Mouse (Mus musculus): ENCODE results near the gene Mrpl41. TPM values are rescaled to one million over a fixed set of nuclear protein-coding genes. Genes with fewer than 3 reads are reported as not detected.
"Not testable (repeated sequence)": the region's sequence is repeated elsewhere in the genome, so short reads cannot be mapped to it uniquely, and the experiment has no call there.

Mrpl41 gene
- polyA plus RNA-seq, 1 experiment = 5.1 TPM

DNA sequence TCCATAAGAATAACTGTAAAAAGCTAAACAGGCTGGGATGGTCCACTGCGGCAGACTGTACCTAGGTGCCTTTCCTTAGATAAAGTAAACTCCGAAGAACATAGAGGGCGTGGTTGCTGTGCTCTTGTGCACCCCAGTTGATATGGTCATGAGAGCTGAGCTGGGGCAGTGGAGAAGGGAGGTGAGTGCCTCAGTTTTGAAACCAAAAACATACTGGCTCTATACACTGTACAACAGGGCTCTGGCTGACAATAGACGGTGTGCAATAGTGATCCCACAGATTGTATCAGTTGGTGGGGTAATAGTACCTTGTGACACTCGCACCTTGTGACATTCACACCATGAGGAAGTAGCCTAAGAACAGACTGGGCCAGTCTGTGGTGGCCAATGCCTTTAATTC, 2.1 kb upstream of the Mrpl41 start:
- Histone ChIP-seq H3K4me1 (ENCODE audit: control insufficient read depth) (peaks cover 54% of the 10 kb centered on the region), H3K4me3 (replicated peaks) (peak overlapping the region; percentile 93)
- peak; percentile 24; the same call in 1 of the 3 replicates for TF ChIP-seq TAL1 (IDR thresholded peaks at IDR 0.05; ENCODE audit: low read length)
- peak; percentile 27; the same call in 1 of the 2 replicates for TF ChIP-seq GATA1 (IDR thresholded peaks at IDR 0.05; ENCODE audit: low read length)

DNA sequence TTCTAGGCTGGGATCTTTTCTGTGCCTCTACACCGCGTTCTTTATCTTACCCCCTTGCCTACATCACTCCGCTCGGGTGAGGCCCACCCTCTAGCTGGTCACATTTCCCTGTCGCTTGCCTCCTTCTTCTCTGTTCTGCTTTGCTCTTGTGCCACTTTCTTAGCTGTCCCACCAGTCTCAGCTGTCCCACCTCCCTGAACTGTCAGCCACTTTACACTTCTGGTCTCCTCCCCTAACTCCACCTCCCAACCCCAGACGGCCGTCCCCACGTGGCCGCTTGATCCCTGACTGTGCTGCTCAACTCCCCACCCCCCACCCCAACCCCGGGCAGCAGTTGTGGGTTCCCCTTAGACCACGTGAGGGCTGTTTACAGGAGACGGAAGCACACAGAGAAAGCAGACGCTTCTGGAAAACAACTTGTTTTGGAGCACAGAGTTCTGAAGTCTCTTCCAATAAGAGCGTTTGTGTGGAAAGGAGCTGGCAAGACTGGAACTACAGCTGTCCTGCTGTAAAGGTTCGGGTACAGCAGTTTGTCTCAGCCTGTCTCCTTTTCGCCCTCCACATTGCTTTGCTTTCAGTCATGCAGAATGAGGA, 903 bp upstream of the Mrpl41 start, which contains the start of gene Pnpla7:
TSS of gene Pnpla7 (plus strand) at position 330 of the 594 bp plus-strand sequence.
- Histone ChIP-seq H3K4me1 (ENCODE audit: control insufficient read depth) (peaks cover 54% of the 10 kb centered on the region), H3K27me3 (ENCODE audit: control insufficient read depth) (no peaks in the 10 kb centered on the region), H3K4me3 (replicated peaks) (peak within 1 kb of the TSS; percentile 93), H3K36me3 (ENCODE audit: control insufficient read depth) (peaks cover 45% of the 10 kb centered on the region), H3K9me3 (ENCODE audit: control insufficient read depth, low read length) (no peaks in the 10 kb centered on the region)
- TF ChIP-seq GATA1 (IDR thresholded peaks at IDR 0.05; ENCODE audit: low read length) (no peak), TAL1 (IDR thresholded peaks at IDR 0.05; ENCODE audit: low read length) (no peak)

More for the DNA sequence above, 2.1 kb upstream of the Mrpl41 start:
- no peaks in the 10 kb centered on the region for H3K27me3 ChIP-seq (ENCODE audit: control insufficient read depth)
- H3K36me3 ChIP-seq (ENCODE audit: control insufficient read depth) = peaks cover 45% of the 10 kb centered on the region
- H3K9me3 ChIP-seq (ENCODE audit: control insufficient read depth, low read length) = no peaks in the 10 kb centered on the region

DNA sequence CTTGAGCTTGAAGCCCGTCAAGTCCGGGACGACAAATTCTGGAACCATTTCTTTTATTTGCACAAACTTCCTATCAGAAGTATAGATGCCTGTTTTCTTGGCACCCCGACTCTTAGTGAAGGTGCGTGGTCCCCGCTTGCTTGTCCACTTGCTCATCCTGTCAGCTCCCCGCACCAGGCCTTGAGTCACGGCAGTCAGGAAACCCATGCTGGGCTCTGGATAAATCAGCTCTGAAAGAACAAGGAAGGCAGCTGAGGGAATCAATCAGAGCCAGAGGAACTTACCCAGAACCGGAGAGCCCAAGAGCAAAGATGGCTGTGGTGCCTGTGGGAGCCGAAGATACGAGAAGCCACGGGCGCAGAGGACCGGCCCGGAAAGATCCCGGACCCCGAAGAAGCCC, 446 bp downstream of the Mrpl41 start:
- H3K27me3 ChIP-seq (ENCODE audit: control insufficient read depth); H3K9me3 ChIP-seq (ENCODE audit: control insufficient read depth, low read length): not testable (repeated sequence)
- Histone ChIP-seq H3K4me1 (ENCODE audit: control insufficient read depth) (peaks cover 52% of the 10 kb centered on the region), H3K36me3 (ENCODE audit: control insufficient read depth) (peaks cover 46% of the 10 kb centered on the region), H3K4me3 (replicated peaks) (peak overlapping the region; percentile 93)

DNA sequence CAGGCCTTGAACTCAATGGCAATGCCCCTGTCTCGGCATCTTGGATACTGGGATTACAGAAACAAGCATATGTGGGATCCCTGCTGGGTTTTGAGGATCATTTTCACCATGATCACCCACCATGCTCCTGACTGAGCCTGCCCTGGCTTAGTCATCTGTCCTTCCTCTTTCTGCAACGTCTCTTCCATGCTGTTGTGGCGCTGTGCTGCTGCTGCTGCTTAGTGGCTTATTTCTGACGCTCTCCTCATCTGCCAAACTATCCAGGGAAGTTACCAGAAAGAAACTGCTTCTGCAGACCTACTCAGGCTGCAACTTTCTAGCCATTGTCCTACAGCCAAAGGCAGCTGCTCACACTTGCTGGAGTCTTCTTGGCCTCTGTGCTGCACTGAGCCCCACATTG, 4.5 kb downstream of the Mrpl41 start:
- H3K36me3 ChIP-seq (ENCODE audit: control insufficient read depth) = peaks cover 76% of the 10 kb centered on the region
- H3K27me3 ChIP-seq (ENCODE audit: control insufficient read depth) = no peaks in the 10 kb centered on the region
- no peak for TF ChIP-seq GATA1 (IDR thresholded peaks at IDR 0.05; ENCODE audit: low read length)
- no peak for TF ChIP-seq TAL1 (IDR thresholded peaks at IDR 0.05; ENCODE audit: low read length)
- no peak overlapping the region for H3K4me3 ChIP-seq (replicated peaks)
- peaks cover 21% of the 10 kb centered on the region for H3K4me1 ChIP-seq (ENCODE audit: control insufficient read depth)
- no peaks in the 10 kb centered on the region for H3K9me3 ChIP-seq (ENCODE audit: control insufficient read depth, low read length)

DNA sequence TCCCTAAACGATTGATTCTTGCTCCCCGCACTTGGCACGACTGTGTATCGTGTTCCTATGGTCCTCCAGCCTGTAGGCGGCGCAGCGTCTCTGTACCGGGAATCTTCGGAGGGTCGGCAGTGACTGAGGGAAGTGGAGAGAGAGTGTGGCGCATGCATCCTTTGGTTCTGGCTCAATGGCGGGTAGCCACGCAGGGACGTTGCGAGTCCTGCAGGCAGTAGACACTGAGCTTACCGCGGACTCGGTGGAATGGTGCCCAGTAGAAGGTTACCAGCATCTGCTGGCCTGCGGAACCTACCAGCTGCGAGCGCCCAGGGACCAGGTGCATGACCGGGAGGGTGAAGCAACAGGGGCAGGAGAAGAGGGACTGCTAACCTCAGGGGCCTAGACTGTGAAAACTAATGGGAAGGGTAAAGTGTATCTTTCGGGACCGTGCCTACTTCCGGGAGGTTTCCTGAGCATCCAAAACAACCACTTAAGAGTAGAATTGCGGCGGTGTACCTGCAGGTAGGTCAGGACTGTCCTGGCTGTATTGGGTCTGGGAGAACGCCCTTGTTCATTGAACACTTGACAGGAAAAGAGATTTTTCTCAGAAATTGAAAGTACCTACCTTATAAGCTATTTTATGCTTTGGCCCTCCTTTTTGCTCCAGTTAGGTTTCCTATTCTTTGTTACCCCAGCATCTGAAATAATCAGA, 12.4 kb downstream of the Mrpl41 start, which contains the start of gene Dph7:
TSS of gene Dph7 (plus strand) at position 97 of the 697 bp plus-strand sequence.
- H3K36me3 ChIP-seq (ENCODE audit: control insufficient read depth) = peaks cover 72% of the 10 kb centered on the region
- H3K4me1 ChIP-seq (ENCODE audit: control insufficient read depth) = peaks cover 22% of the 10 kb centered on the region
- TF ChIP-seq TAL1 (IDR thresholded peaks at IDR 0.05; ENCODE audit: low read length) (no peak), GATA1 (IDR thresholded peaks at IDR 0.05; ENCODE audit: low read length) (no peak)
- peak within 1 kb of the TSS; percentile 84 for H3K4me3 ChIP-seq (replicated peaks)
- no peaks in the 10 kb centered on the region for H3K9me3 ChIP-seq (ENCODE audit: control insufficient read depth, low read length)
- H3K27me3 ChIP-seq (ENCODE audit: control insufficient read depth) = no peaks in the 10 kb centered on the region

DNA sequence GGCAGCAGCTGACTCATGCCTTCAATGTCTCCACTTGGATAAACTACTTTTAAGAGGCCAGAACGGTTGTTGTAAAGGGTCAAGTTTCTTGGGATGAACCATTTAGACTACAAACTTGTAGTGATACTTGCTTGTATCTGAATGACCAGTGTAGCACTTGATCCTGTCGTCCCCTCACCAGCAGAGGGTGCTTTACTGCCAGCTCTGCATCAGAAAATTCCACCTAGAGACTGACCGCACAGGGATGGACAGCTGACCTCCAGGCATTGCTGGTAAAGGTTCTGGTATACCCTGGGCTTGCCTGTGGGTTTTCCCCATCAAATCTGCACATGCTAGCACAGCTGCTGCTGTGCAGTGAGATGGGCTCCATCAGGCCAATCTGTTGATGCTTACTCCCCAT, 14.0 kb downstream of the Mrpl41 start:
- H3K4me1 ChIP-seq (ENCODE audit: control insufficient read depth) = peaks cover 25% of the 10 kb centered on the region
- no peak overlapping the region for H3K4me3 ChIP-seq (replicated peaks)
- H3K27me3 ChIP-seq (ENCODE audit: control insufficient read depth) = no peaks in the 10 kb centered on the region
- H3K9me3 ChIP-seq (ENCODE audit: control insufficient read depth, low read length) = no peaks in the 10 kb centered on the region
- peaks cover 75% of the 10 kb centered on the region for H3K36me3 ChIP-seq (ENCODE audit: control insufficient read depth)
- no peak for TF ChIP-seq GATA1 (IDR thresholded peaks at IDR 0.05; ENCODE audit: low read length)
- no peak for TF ChIP-seq TAL1 (IDR thresholded peaks at IDR 0.05; ENCODE audit: low read length)

DNA sequence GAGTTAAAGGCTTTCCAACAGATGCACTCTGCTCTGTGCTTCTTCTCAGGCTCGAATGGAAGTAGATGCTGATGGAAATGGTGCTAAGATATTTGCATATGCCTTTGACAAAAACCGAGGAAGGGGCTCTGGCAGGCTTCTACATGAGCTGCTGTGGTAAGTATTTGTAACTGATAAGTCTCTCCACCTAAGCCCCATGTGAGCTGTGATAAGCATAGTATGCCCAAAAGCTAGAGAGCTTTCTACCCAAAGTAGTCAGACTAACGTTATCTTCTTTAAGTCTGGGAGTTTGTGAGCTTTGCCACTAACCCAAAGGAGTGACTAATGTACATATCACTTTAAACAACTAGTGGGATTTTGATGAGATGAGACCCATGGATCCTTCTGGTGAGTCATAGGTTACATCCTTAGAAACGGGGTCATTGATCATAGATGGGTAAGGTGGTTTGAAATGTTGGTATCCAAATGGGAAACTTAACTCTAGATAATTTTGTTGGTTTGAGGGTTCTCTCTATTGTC, 22.3 kb downstream of the Mrpl41 start:
- peak overlapping the region; percentile 43 for H3K4me3 ChIP-seq (replicated peaks)

DNA sequence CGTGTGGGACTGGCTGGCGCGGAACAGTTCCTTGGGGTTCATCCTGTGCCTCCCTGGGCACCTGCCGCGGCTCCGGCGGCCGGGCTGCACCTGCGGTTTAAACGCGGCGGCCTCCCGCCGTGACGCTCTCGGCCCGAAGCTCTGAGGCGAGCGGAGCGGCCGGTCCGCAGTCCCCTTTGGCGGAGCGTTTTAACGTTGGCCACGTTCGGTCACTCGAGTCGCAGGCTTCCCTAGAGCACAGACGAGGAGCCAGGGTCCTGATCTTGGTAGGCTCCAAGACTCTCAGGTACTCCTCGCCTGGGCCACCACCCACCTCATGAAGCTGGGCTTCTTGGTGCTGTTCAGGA, 24.7 kb downstream of the Mrpl41 start:
- Histone ChIP-seq H3K4me3 (replicated peaks) (peak overlapping the region; percentile 91), H3K9me3 (ENCODE audit: control insufficient read depth, low read length) (no peaks in the 10 kb centered on the region), H3K4me1 (ENCODE audit: control insufficient read depth) (peaks cover 63% of the 10 kb centered on the region), H3K27me3 (ENCODE audit: control insufficient read depth) (no peaks in the 10 kb centered on the region), H3K36me3 (ENCODE audit: control insufficient read depth) (peaks cover 41% of the 10 kb centered on the region)
- TF ChIP-seq TAL1 (IDR thresholded peaks at IDR 0.05; ENCODE audit: low read length) (no peak), GATA1 (IDR thresholded peaks at IDR 0.05; ENCODE audit: low read length) (no peak)

More for the DNA sequence above, 22.3 kb downstream of the Mrpl41 start:
- peaks cover 69% of the 10 kb centered on the region for H3K4me1 ChIP-seq (ENCODE audit: control insufficient read depth)
- no peaks in the 10 kb centered on the region for H3K27me3 ChIP-seq (ENCODE audit: control insufficient read depth)
- no peak for TF ChIP-seq TAL1 (IDR thresholded peaks at IDR 0.05; ENCODE audit: low read length)
- H3K9me3 ChIP-seq (ENCODE audit: control insufficient read depth, low read length) = no peaks in the 10 kb centered on the region
- peaks cover 65% of the 10 kb centered on the region for H3K36me3 ChIP-seq (ENCODE audit: control insufficient read depth)

DNA sequence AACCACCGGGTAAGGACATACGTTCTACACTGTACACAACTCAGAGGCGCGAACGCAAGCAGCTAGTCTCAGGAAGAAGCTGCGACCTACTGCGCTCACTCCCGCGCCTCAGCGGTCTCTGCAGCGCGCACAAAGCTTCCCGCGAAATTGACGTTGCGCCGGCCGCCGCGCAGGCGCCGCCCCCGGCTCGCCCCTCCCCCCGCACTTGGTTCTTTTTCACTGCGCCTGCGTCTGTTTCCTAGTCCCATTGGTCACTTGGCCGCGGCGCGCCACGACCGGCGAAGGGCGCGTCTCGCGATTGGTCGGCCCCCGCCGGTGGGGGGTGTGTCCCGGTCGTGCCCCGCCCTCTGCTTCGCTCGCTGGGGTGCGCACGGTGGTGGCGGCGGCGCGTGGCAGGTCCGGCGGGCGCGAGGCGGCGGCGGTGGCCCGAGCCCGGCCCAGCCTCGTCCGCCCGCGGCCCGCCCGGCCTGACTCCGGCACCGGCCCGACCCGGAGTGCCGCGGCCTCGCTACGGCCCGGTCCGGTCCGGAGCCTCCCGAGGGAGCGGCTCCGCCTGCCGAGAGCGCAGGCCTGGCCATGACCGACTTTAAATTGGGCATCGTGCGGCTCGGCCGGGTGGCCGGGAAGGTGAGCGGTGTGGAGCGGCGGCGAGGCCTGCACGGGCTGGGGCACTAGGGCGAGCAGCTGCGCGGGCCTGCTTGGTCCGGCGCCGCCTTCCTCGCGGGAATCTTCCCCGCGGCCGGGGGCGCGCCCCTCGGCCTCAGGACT, 25.3 kb downstream of the Mrpl41 start, which contains the start of gene Zmynd19:
TSS of gene Zmynd19 (plus strand) at position 372 of the 768 bp plus-strand sequence.
- TF ChIP-seq GATA1 (IDR thresholded peaks at IDR 0.05; ENCODE audit: low read length) (no peak), TAL1 (IDR thresholded peaks at IDR 0.05; ENCODE audit: low read length) (no peak)
- Histone ChIP-seq H3K4me3 (replicated peaks) (peak within 1 kb of the TSS; percentile 91), H3K36me3 (ENCODE audit: control insufficient read depth) (peaks cover 35% of the 10 kb centered on the region), H3K27me3 (ENCODE audit: control insufficient read depth) (no peaks in the 10 kb centered on the region), H3K4me1 (ENCODE audit: control insufficient read depth) (peaks cover 57% of the 10 kb centered on the region), H3K9me3 (ENCODE audit: control insufficient read depth, low read length) (no peaks in the 10 kb centered on the region)

DNA sequence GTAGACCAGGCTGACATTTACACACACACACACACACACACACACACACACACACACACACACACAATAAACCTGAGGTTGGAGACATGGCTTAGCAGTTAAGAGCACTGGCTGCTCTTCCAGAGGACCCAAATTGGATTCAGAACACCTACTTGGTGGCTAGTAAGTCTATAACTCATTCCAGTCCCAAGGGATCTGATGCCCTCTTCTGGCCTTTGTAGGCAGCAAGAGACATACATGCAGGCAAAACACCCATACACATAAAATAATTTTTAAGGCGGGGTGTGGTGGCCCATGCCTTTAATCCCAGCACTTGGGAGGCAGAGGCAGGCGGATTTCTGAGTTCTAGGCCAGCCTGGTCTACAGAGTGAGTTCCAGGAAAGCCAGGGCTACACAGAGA, 30.6 kb downstream of the Mrpl41 start:
- not testable (repeated sequence) for H3K36me3 ChIP-seq (ENCODE audit: control insufficient read depth); H3K9me3 ChIP-seq (ENCODE audit: control insufficient read depth, low read length); H3K27me3 ChIP-seq (ENCODE audit: control insufficient read depth); H3K4me3 ChIP-seq (replicated peaks)
- H3K4me1 ChIP-seq (ENCODE audit: control insufficient read depth) = peaks cover 11% of the 10 kb centered on the region

Measured in erythroblast, embryonic 14.5 days (primary cell).